Mouse (Mus musculus): Measurements from ENCODE around the gene Acyp2. TPM values are rescaled to one million over a fixed set of nuclear protein-coding genes. Genes with fewer than 3 reads are reported as not detected.
"Not testable (repeated sequence)": the region's sequence is repeated elsewhere in the genome, so short reads cannot be mapped to it uniquely, and the experiment has no call there.

Acyp2 gene
- 1.6 and 2.0 TPM in 2 replicates for polyA plus RNA-seq (2012; rRNA removed)

DNA sequence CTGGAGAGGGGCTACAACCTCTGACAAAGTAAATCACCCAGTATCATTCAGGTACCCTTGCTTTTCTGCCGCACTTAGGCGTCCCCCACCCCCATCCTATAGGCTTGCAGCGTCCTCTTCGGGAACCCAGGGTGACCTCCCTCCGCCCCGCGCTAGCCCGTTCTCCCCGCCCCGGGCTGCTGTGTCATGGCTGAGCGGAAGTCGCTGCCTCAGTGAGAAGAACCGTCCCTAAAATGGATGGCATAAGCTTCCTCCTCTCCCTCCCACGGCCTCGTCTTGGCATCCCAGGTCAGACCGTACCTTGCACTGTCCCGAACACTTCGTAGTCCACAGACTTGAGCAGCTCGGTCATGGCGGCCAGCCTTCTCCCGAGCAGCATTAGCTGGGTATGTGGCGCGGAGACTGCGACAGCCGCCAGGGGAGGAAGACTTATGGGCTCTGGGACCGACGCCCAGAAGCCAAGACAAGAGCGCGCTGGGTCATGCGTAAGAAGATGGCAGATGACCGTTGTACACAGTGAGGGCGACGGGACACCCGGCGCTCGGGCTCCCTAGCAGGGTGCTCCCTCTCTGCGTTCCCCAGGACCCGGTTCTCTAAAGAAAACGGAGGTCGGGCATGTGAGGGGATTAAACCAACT, at the start of gene Acyp2:
TSS of gene Acyp2 (minus strand) at position 587 of the 637 bp plus-strand sequence.
- peak; percentile 57 for DNase-seq (ENCODE audit: low read depth, low spot score)
- WGBS: under 1% methylated on average over 40 of the region's 40 CpGs

GRCm38 (mm10) chr11:30689421-30689820, 40.0 kb upstream of the Acyp2 start:
- 69% methylated on average over 1 of the region's 1 CpGs for whole genome bisulfite sequencing
- DNase-seq (ENCODE audit: low read depth, low spot score): no peak

DNA sequence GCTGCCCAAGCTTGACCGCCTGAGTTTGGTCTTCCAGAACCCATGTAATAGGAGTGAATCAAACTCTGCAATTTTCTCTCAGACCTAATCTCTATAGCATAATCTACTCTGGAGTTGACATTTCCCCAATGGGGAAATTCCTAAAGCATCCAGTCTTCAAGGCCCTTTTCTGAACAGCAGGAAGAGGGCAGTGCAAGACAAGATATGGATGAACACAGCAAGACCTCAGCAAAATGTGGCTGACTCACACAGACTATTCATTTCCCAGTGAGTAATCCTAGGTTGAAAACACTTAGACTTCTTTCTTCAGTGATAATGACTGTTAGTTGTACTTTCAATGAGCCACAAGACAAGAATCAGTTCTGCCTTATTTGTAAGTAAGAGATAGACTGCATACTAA, 26.7 kb upstream of the Acyp2 start:
- no peak for DNase-seq (ENCODE audit: low read depth, low spot score)
- 91% methylated on average over 1 of the region's 1 CpGs for WGBS

- WGBS: 9% methylated on average over 1 of the region's 1 CpGs
- DNase-seq (ENCODE audit: low read depth, low spot score): no peak
Observed at GRCm38 (mm10) chr11:30672719-30673118, 23.3 kb upstream of the Acyp2 start.

- 74% methylated on average over 3 of the region's 3 CpGs for WGBS
- DNase-seq (ENCODE audit: low read depth, low spot score): no peak
Observed at GRCm38 (mm10) chr11:30663001-30663400, 13.6 kb upstream of the Acyp2 start.

DNA sequence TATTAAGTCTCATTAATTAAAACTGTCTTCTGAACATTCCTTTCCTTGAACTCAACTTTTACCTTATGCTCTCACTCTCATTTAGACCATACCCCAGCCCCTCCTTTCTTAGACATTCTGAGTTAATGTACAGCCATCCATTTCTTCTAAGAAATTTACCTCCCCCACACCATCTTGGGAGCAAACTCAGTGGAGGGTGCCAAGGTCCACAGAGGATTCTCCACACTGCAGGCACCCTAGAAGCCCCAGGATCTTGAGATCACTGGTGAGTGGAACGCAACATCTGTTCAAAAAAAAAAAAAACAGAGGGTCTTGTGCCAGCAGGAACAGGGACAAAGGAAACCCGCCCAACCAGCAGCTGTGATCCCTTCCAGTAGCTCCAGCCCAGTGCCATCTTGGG, 13.2 kb upstream of the Acyp2 start:
- no peak for DNase-seq (ENCODE audit: low read depth, low spot score)
- 72% methylated on average over 2 of the region's 2 CpGs for WGBS

DNA sequence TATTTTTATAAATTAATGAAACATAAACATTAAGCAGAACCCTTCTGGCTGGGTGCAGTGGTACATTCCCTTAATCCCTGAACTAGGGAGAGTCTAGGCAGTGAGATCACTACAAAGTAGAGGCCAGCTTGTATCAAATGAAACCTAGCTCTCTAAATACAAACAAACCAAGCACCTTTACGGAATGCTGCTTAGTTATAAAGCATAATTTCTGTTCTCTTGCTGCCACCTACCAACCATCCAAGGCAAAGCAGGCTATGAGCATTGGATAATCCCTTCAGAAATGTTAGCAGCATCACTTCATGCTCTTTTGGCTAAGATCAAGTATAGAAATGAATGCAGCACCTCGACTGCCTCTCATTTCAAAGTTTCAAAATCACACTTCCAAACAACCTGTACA, 7.7 kb upstream of the Acyp2 start:
- DNase-seq (ENCODE audit: low read depth, low spot score): no peak
- WGBS: 17% methylated on average over 2 of the region's 2 CpGs

GRCm38 (mm10) chr11:30656060-30656459, 6.7 kb upstream of the Acyp2 start:
- WGBS: 84% methylated on average over 4 of the region's 4 CpGs
- no peak for DNase-seq (ENCODE audit: low read depth, low spot score)

GRCm38 (mm10) chr11:30650416-30650815, 1.0 kb upstream of the Acyp2 start:
- DNase-seq (ENCODE audit: low read depth, low spot score): no peak
- WGBS: 45% methylated on average over 1 of the region's 1 CpGs

- DNase-seq (ENCODE audit: low read depth, low spot score): no peak
- WGBS: 84% methylated on average over 1 of the region's 1 CpGs
Observed at GRCm38 (mm10) chr11:30635674-30636073, 13.7 kb downstream of the Acyp2 start.

GRCm38 (mm10) chr11:30630514-30630913, 18.9 kb downstream of the Acyp2 start:
- DNase-seq (ENCODE audit: low read depth, low spot score): no peak
- 32% methylated on average over 6 of the region's 6 CpGs for WGBS

DNA sequence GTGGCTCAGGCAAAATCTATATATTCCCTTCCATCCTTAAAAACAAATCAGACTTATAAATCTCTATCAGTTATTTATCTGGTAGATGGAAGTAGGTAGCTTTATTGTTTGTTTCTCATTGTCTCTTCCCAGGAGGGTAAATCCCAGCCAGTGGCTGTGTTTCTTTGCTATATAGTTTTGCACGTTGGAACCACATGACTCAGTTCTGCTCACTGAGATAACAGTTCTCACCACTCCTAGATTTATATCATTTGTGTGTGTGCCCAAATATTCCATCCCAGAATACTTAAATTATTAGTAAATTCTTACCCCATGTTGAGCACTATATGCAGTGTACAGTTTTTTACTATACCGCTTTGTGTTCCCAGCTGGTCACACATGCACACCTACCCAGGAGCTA, 26.2 kb downstream of the Acyp2 start:
- no peak for DNase-seq (ENCODE audit: low read depth, low spot score)
- WGBS: 81% methylated on average over 2 of the region's 2 CpGs

DNA sequence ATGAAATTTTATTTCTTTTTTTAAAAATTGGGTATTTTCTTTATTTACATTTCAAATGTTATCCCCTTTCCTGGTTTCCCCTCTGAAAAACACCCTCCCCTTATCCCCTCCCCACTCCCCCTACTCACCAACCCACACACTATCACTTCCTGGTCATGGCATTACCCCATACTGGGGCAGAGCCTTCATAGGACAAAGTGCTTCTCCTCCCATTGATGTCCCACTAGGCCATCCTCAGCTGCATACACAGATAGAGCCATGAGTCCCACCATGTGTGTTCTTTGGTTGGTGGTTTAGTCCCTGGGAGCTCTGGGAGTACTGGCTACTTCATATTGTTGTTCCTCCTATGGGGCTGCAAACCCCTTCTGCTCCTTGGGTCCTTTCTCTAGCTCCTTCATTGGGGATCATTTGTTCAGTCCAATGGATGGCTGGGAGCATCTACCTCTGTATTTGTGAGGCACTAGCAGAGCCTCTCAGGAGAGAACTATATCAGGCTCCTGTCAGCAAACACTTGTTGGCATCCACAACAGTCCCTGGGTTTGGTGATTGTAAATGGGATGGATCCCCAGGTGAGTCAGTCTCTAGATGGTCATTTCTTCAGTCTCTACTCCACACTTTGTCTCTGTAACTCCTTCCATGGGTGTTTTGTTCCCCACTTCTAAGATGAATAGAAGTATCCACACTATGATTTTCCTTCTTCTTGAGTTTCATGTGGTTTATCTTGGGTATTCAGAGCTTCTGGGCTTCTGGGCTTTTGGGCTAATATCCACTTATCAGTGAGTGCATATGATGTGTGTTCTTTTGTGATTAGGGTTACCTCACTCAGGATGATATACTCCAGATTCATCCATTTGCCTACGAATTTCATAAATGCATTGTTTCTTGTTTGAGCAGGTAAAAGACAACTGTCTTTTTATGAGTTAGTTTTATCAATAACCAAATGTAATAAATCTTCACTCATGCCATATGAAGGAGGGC, 27.7 kb downstream of the Acyp2 start:
- DNase-seq (ENCODE audit: low read depth, low spot score): not testable (repeated sequence)
- WGBS: 64% methylated on average over 1 of the region's 1 CpGs

DNA sequence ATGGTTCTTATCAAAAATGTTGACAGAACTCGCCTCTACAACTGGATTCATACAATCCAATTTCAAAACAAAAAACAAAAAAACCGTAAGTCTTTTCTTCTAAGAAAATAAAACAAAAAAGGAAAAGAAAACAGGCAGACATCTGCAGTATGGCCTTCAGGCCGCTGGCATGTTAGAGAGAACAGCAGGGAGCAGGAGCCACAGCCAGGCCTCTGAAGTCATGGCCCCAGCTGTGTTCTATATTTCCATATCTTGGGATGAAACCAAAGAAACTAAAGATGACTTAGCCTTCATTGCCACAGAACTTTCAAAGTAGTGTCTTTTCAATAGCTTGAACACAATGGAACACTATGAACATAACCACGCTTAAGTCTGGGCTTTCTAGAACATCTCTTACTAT, 31.2 kb downstream of the Acyp2 start:
- no peak for DNase-seq (ENCODE audit: low read depth, low spot score)
- WGBS: 92% methylated on average over 4 of the region's 4 CpGs

GRCm38 (mm10) chr11:30617571-30618097, 31.8 kb downstream of the Acyp2 start:
- DNase-seq (ENCODE audit: low read depth, low spot score): no peak
- WGBS: 21% methylated on average over 2 of the region's 2 CpGs

GRCm38 (mm10) chr11:30615977-30616376, 33.4 kb downstream of the Acyp2 start:
- DNase-seq (ENCODE audit: low read depth, low spot score): no peak
- WGBS: 90% methylated on average over 1 of the region's 1 CpGs

DNA sequence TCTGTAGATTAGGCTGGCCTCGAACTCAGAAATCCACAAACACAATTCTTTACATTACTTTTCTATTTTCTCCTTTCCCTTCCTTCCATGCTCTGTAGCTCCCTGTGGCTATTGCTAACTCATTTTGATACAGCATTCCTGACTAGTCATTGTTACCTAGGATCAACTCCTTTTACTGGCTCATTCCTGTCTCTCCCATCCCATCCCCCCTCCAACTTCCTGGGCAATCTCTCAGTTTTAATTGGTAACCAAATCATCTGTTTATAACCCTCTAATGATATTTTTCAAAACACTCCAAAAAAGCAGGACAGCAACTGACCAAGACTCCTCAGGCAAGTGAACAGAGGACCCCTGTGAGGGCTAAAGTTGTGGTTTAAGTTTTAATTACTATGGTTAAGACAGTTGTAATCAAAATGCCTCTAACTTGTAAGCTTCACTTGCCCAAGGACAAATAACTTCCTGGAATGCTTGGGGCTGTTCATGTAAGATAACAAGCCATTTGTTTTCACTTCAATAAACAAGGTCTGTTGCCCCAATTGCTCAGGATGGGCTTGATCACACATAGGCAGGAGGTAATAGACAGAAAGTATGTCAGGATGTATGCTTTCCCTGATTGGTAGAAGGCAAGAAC, 35.4 kb downstream of the Acyp2 start:
- no peak for DNase-seq (ENCODE audit: low read depth, low spot score)
- WGBS: 73% methylated on average over 1 of the region's 1 CpGs

GRCm38 (mm10) chr11:30612699-30613098, 36.7 kb downstream of the Acyp2 start:
- no peak for DNase-seq (ENCODE audit: low read depth, low spot score)

DNA sequence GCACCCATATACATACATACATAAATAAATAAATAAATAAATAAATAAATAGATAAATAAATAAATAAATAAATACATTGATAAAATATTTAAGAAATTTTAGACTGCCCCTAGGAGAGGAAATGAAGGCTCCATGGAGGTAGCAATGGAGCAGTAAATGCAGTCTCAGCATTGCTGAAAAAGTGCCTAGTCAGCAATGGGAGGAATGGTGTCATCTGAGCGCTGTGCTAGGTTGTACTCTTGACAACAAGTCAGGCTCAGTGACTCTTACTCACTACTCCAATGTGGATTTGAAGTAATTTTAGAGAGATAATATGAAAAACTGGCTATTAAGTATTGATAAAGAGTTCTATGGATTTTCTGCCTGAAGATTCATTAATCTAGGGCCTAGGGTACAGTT, 40.1 kb downstream of the Acyp2 start:
- 97% methylated on average over 1 of the region's 1 CpGs for WGBS
- no peak for DNase-seq (ENCODE audit: low read depth, low spot score)
